Mouse (Mus musculus) embryonic facial prominence, embryonic 11.5 days (tissue): ENCODE data around the gene Sned1. TPM values are rescaled to one million over a fixed set of nuclear protein-coding genes. Genes with fewer than 3 reads are reported as not detected.
A peak's percentile ranks its signal among the peaks of the same experiment; 100 is the strongest.

Experiments used
- ATAC-seq: fragments of 200-750 bp; cut with Nextera tagmentation; replicated peaks from 2 replicates; pipeline ENCODE4 v1.8.0; 2017; ENCODE audit warnings: low read depth; ENCODE audit not compliant: insufficient number of reproducible peaks, low FRiP score, low TSS enrichment
- DNase-seq: peaks from one replicate; pipeline ENCODE4 v3.0.0-alpha.2; 2015; ENCODE audit warnings: low spot score
- H3K27ac ChIP-seq: fragments of 300-500 bp; sonication (generic); replicated peaks from 2 replicates; pipeline ENCODE4 v1.5.1; 2014; ENCODE audit warnings: mild to moderate bottlenecking, low read depth, low read length, control low read depth
- H3K27me3 ChIP-seq: fragments of 300-500 bp; sonication (generic); 2 replicates; pipeline ENCODE4 v1.6.1; 2014; ENCODE audit warnings: mild to moderate bottlenecking, low read length, moderate library complexity, mixed read lengths; ENCODE audit not compliant: control insufficient read depth, insufficient read depth
- H3K36me3 ChIP-seq: fragments of 300-500 bp; sonication (generic); replicated peaks from 2 replicates; pipeline ENCODE4 v1.6.1; 2014; ENCODE audit warnings: low read depth, mild to moderate bottlenecking, low read length, moderate library complexity, mixed read lengths; ENCODE audit not compliant: control insufficient read depth, insufficient read depth
- H3K4me1 ChIP-seq: fragments of 300-500 bp; sonication (generic); 2 replicates; pipeline ENCODE4 v1.6.1; 2014; ENCODE audit warnings: low read length, mixed read lengths; ENCODE audit not compliant: control insufficient read depth, insufficient read depth
- H3K4me2 ChIP-seq: fragments of 300-500 bp; sonication (generic); 2 replicates; pipeline ENCODE4 v1.6.1; 2014; ENCODE audit warnings: low read depth, mild to moderate bottlenecking, control low read depth, low read length, moderate library complexity
- H3K4me3 ChIP-seq: fragments of 300-500 bp; sonication (generic); 2 replicates; pipeline ENCODE4 v1.5.1; 2014; ENCODE audit warnings: low read depth, low read length, control low read depth
- H3K9ac ChIP-seq: fragments of 300-500 bp; sonication (generic); replicated peaks from 2 replicates; pipeline ENCODE4 v1.6.1; 2014; ENCODE audit warnings: mild to moderate bottlenecking, control low read depth, low read length
- H3K9me3 ChIP-seq: fragments of 300-500 bp; sonication (generic); replicated peaks from 2 replicates; pipeline ENCODE4 v1.6.1; 2016; ENCODE audit warnings: mild to moderate bottlenecking, low read length, inconsistent platforms, mixed read lengths; ENCODE audit not compliant: control insufficient read depth
- WGBS: fragments of 180-500 bp; shearing (Covaris S2); extraction: QIAGEN DNeasy Blood & Tissue Kit; methylation state at CpG from one replicate; pipeline ENCODE4 v1.1.7; 2014; 5-methylcytosine and 5-hydroxymethylcytosine counted together
- polyA plus RNA-seq: library from polyadenylated mRNA; unstranded; fragments of >200 nt; fragmentation: Nextera tagmentation; extraction: Ambion mirVana; gene quantifications from 2 replicates; pipeline ENCODE4 v1.2.1, GENCODE M21; 2014

The Sned1 gene
- polyA plus RNA-seq, 1 experiment from 2014 or later, result 5.6 TPM

GRCm38 (mm10) chr1:93223972-93224371 is 11.7 kb upstream of the Sned1 start:
- Histone ChIP-seq H3K9me3 (no peaks in the 10 kb centered on the region), H3K9ac (no peak overlapping the region), H3K4me2 (no peak overlapping the region), H3K36me3 (no peaks in the 10 kb centered on the region), H3K4me1 (no peaks in the 10 kb centered on the region; the same call in 1 of the 2 replicates), H3K27me3 (no peaks in the 10 kb centered on the region), H3K27ac (no peak overlapping the region), H3K4me3 (no peak overlapping the region)
- WGBS, result 6% methylated on average over 18 of the region's 18 CpGs
- peak; percentile 10; the same call in 1 of the 2 replicates for ATAC-seq
- DNase-seq, result peak; percentile 54

- no peaks in the 10 kb centered on the region for H3K9me3 ChIP-seq
- H3K36me3 ChIP-seq, result no peaks in the 10 kb centered on the region
- H3K27ac ChIP-seq, result no peak overlapping the region; the same call in 1 of the 2 replicates
- H3K4me3 ChIP-seq, result no peak overlapping the region
- ATAC-seq (no peak), DNase-seq (peak; percentile 48)
- no peak overlapping the region for H3K9ac ChIP-seq
- H3K4me2 ChIP-seq, result no peak overlapping the region
- WGBS, result 32% methylated on average over 4 of the region's 4 CpGs
- H3K4me1 ChIP-seq, result no peaks in the 10 kb centered on the region; the same call in 1 of the 2 replicates
- H3K27me3 ChIP-seq, result no peaks in the 10 kb centered on the region
These were observed 10.4 kb upstream of the Sned1 start for GRCm38 (mm10) chr1:93225226-93225625.

GRCm38 (mm10) chr1:93225731-93226520 is 9.7 kb upstream of the Sned1 start:
- Histone ChIP-seq H3K4me1 (no peaks in the 10 kb centered on the region; the same call in 1 of the 2 replicates), H3K4me3 (no peak overlapping the region), H3K9ac (no peak overlapping the region), H3K4me2 (no peak overlapping the region), H3K36me3 (no peaks in the 10 kb centered on the region), H3K27ac (peak overlapping the region; percentile 28; the same call in 1 of the 2 replicates), H3K27me3 (no peaks in the 10 kb centered on the region), H3K9me3 (no peaks in the 10 kb centered on the region)
- 81% methylated on average over 5 of the region's 5 CpGs for WGBS
- no peak for DNase-seq
- no peak for ATAC-seq

- no peaks in the 10 kb centered on the region for H3K27me3 ChIP-seq
- H3K4me1 ChIP-seq, result no peaks in the 10 kb centered on the region; the same call in 1 of the 2 replicates
- 85% methylated on average over 7 of the region's 7 CpGs for whole genome bisulfite sequencing
- H3K9me3 ChIP-seq, result no peaks in the 10 kb centered on the region
- H3K36me3 ChIP-seq, result no peaks in the 10 kb centered on the region
- no peak overlapping the region for H3K4me2 ChIP-seq
- H3K9ac ChIP-seq, result no peak overlapping the region
- no peak overlapping the region for H3K4me3 ChIP-seq
- ATAC-seq, result no peak
- H3K27ac ChIP-seq, result no peak overlapping the region
- no peak for DNase-seq
These were observed 8.2 kb upstream of the Sned1 start for GRCm38 (mm10) chr1:93227303-93227975.

GRCm38 (mm10) chr1:93227976-93228365 is 7.7 kb upstream of the Sned1 start:
- ATAC-seq (no peak), DNase-seq (no peak)
- Histone ChIP-seq H3K36me3 (no peaks in the 10 kb centered on the region), H3K9ac (no peak overlapping the region), H3K4me2 (no peak overlapping the region), H3K27me3 (no peaks in the 10 kb centered on the region), H3K9me3 (no peaks in the 10 kb centered on the region), H3K27ac (no peak overlapping the region), H3K4me1 (no peaks in the 10 kb centered on the region; the same call in 1 of the 2 replicates), H3K4me3 (no peak overlapping the region)
- WGBS, result 97% methylated on average over 7 of the region's 7 CpGs

- no peaks in the 10 kb centered on the region for H3K36me3 ChIP-seq
- H3K27ac ChIP-seq, result no peak overlapping the region
- H3K9ac ChIP-seq, result no peak overlapping the region
- H3K27me3 ChIP-seq, result no peaks in the 10 kb centered on the region
- no peaks in the 10 kb centered on the region for H3K9me3 ChIP-seq
- 71% methylated on average over 6 of the region's 6 CpGs for WGBS
- H3K4me3 ChIP-seq, result no peak overlapping the region
- ATAC-seq (no peak), DNase-seq (no peak)
- H3K4me1 ChIP-seq, result no peaks in the 10 kb centered on the region; the same call in 1 of the 2 replicates
- no peak overlapping the region for H3K4me2 ChIP-seq
These were observed 6.4 kb upstream of the Sned1 start for GRCm38 (mm10) chr1:93229221-93229620.

- H3K27ac ChIP-seq, result no peak overlapping the region
- H3K9me3 ChIP-seq, result no peaks in the 10 kb centered on the region
- H3K27me3 ChIP-seq, result no peaks in the 10 kb centered on the region
- ATAC-seq, result no peak
- H3K4me2 ChIP-seq, result no peak overlapping the region
- H3K4me1 ChIP-seq, result no peaks in the 10 kb centered on the region; the same call in 1 of the 2 replicates
- no peak for DNase-seq
- WGBS, result 85% methylated on average over 4 of the region's 4 CpGs
- H3K9ac ChIP-seq, result no peak overlapping the region
- no peak overlapping the region for H3K4me3 ChIP-seq
- H3K36me3 ChIP-seq, result no peaks in the 10 kb centered on the region
These were observed 6.0 kb upstream of the Sned1 start for GRCm38 (mm10) chr1:93229626-93230025.

GRCm38 (mm10) chr1:93236545-93236924 is 894 bp downstream of the Sned1 start:
- Histone ChIP-seq H3K27ac (no peak overlapping the region), H3K9me3 (no peaks in the 10 kb centered on the region), H3K27me3 (peaks cover 2% of the 10 kb centered on the region; the same call in 1 of the 2 replicates), H3K9ac (peak overlapping the region; percentile 65), H3K36me3 (no peaks in the 10 kb centered on the region), H3K4me2 (peak overlapping the region; percentile 100), H3K4me3 (peak overlapping the region; percentile 58), H3K4me1 (0 out of 2 replicates have a peak, but pooled peaks cover 3% of the 10 kb centered on the region)
- ATAC-seq, result no peak
- 15% methylated on average over 3 of the region's 3 CpGs for WGBS
- peak; percentile 51 for DNase-seq
